Mouse (Mus musculus) retina, embryonic 14.5 days (tissue): ENCODE results near the gene Rab17.

Source experiments
- DNase-seq: peaks from one replicate; pipeline ENCODE4 v3.0.0-alpha.2; 2015; ENCODE audit warnings: low spot score

The Rab17 gene

GRCm38 (mm10) chr1:90969347-90969784 is at the start of gene Rab17:
Gene Rab17, minus strand, starts transcription at chr1:90969661.
- no peak for DNase-seq

GRCm38 (mm10) chr1:91017111-91017758 is 47.8 kb upstream of the Rab17 start:
- peak; percentile 93 for DNase-seq

- DNase-seq: no peak
Measured at GRCm38 (mm10) chr1:91015571-91015970, 46.1 kb upstream of the Rab17 start.

- DNase-seq: no peak
Measured at GRCm38 (mm10) chr1:91013803-91014202, 44.3 kb upstream of the Rab17 start.

GRCm38 (mm10) chr1:91011336-91011735 is 41.9 kb upstream of the Rab17 start:
- DNase-seq: no peak

GRCm38 (mm10) chr1:91010716-91011115 is 41.3 kb upstream of the Rab17 start:
- no peak for DNase-seq

- no peak for DNase-seq
Measured at GRCm38 (mm10) chr1:91010216-91010615, 40.8 kb upstream of the Rab17 start.

GRCm38 (mm10) chr1:91009266-91009665 is 39.8 kb upstream of the Rab17 start:
- no peak for DNase-seq

GRCm38 (mm10) chr1:91008746-91009145 is 39.3 kb upstream of the Rab17 start:
- DNase-seq: no peak

GRCm38 (mm10) chr1:91008147-91008682 is 38.8 kb upstream of the Rab17 start:
- DNase-seq: no peak

- no peak for DNase-seq
Measured at GRCm38 (mm10) chr1:91006708-91007107, 37.2 kb upstream of the Rab17 start.

- no peak for DNase-seq
Measured at GRCm38 (mm10) chr1:91006037-91006436, 36.6 kb upstream of the Rab17 start.

- no peak for DNase-seq
Measured at GRCm38 (mm10) chr1:91003522-91004253, 34.2 kb upstream of the Rab17 start.

- DNase-seq: no peak
Measured at GRCm38 (mm10) chr1:91002641-91003040, 33.2 kb upstream of the Rab17 start.

GRCm38 (mm10) chr1:91001871-91002539 is 32.5 kb upstream of the Rab17 start:
- DNase-seq: no peak

GRCm38 (mm10) chr1:91001101-91001500 is 31.6 kb upstream of the Rab17 start:
- no peak for DNase-seq

GRCm38 (mm10) chr1:90999911-91000601 is 30.6 kb upstream of the Rab17 start:
- no peak for DNase-seq

GRCm38 (mm10) chr1:90998891-90999611 is 29.6 kb upstream of the Rab17 start:
- DNase-seq: peak; percentile 44

- peak; percentile 68 for DNase-seq
Measured at GRCm38 (mm10) chr1:90998268-90998890, 28.9 kb upstream of the Rab17 start, which contains the start of gene Lrrfip1. Gene Lrrfip1, plus strand, starts transcription at chr1:90998737.

- no peak for DNase-seq
Measured at GRCm38 (mm10) chr1:90997641-90998040, 28.2 kb upstream of the Rab17 start.

GRCm38 (mm10) chr1:90997136-90997535 is 27.7 kb upstream of the Rab17 start:
- DNase-seq: no peak
